Mouse (Mus musculus): ENCODE data around the gene Hbb-y.

- TF ChIP-seq CTCF (IDR thresholded peaks at IDR 0.05; ENCODE audit: low read depth, low read length) = no peak
- TF ChIP-seq EP300 (IDR thresholded peaks at IDR 0.05; ENCODE audit: insufficient read depth, low read depth, low read length) = no peak
Measured at GRCm38 (mm10) chr7:103825536-103826254, 27.3 kb downstream of the Hbb-y start.
